Mouse (Mus musculus) lung, adult 2 months (tissue): ENCODE data around the gene Brd3. TPM values are rescaled to one million over a fixed set of nuclear protein-coding genes. Genes with fewer than 3 reads are reported as not detected.
"Not testable (repeated sequence)": the region's sequence is repeated elsewhere in the genome, so short reads cannot be mapped to it uniquely, and the experiment has no call there.

ENCODE experiments used
- DNase-seq: peaks from one replicate; pipeline ENCODE4 v3.0.0; 2022
- H3K4me1 ChIP-seq: fragments of 200-500 bp; 2 replicates; pipeline ENCODE4 v1.6.1; 2011; ENCODE audit warnings: low read length; ENCODE audit not compliant: control insufficient read depth, insufficient read depth
- H3K4me3 ChIP-seq: fragments of 200-500 bp; replicated peaks from 2 replicates; pipeline ENCODE3; 2011; ENCODE audit warnings: low read depth, mild to moderate bottlenecking, control low read depth, low read length; ENCODE audit errors: extremely low read depth
- CTCF ChIP-seq: fragments of 200-500 bp; IDR thresholded peaks from 2 replicates; pipeline ENCODE4 v1.5.1; 2011; ENCODE audit warnings: mild to moderate bottlenecking, low read length, control low read depth; ENCODE audit not compliant: insufficient read depth
- POLR2A ChIP-seq: fragments of 200-500 bp; IDR thresholded peaks from 2 replicates; pipeline ENCODE4 v1.6.1; 2011; ENCODE audit warnings: low read depth, mild to moderate bottlenecking, control low read depth, low read length, borderline replicate concordance; ENCODE audit errors: extremely low read depth
- WGBS: fragments of 180-500 bp; shearing (Covaris S2); methylation state at CpG from one replicate; pipeline ENCODE4 v1.1.7; 2018; 5-methylcytosine and 5-hydroxymethylcytosine counted together
- polyA plus RNA-seq: library from polyadenylated mRNA; depleted of rRNA; stranded (reverse); fragments of >200 nt; gene quantifications from 2 replicates; pipeline ENCODE4 v1.2.3, GENCODE M21; 2012

Gene Brd3
- polyA plus RNA-seq, 1 experiment: 22.5 TPM

DNA sequence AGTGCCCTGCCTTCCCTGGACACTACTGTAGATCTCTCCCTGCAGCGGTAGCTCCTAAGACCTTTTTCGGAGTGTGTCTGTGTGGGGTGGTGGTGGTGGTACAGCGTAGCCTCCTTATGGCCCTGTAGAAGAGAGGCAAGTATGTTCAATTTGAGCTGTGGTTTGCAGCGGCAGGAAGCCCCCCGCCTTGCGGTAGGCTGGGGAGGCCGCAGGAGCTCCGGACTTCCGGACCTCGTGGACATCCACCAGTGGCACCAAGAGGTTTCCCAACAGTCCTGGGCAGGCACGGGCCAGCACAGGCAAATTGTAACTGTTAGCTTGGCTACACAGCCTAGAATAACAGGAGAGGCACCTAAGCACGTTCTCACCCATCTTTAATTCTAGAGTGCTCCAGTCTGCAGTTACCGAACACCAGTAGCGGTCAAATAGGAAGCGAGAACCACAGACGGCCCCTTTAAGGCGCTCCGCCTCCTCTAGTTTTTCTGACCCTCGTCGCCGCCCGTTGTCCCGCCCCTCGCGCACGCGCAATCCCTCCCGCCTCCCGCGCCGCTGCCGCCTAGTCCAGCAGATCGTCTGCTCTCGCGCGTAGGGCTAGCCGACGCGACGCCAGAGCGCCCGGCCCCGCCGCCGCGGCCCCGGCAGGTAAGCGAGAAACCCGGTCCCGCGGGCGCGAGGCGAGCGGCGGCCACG is 7.3 kb upstream of the Brd3 start, which contains the start of gene Wdr5:
TSS of gene Wdr5 (plus strand) at position 519 of the 690 bp plus-strand sequence.
- Histone ChIP-seq H3K4me1 (peaks cover 12% of the 10 kb centered on the region; the same call in 1 of the 2 replicates), H3K4me3 (peak within 1 kb of the TSS; percentile 91)
- TF ChIP-seq CTCF (peak; percentile 25; the same call in 1 of the 2 replicates), POLR2A (peak; percentile 53; the same call in 1 of the 2 replicates)
- DNase-seq: peak; percentile 99
- under 1% methylated on average over 57 of the region's 57 CpGs for WGBS

DNA sequence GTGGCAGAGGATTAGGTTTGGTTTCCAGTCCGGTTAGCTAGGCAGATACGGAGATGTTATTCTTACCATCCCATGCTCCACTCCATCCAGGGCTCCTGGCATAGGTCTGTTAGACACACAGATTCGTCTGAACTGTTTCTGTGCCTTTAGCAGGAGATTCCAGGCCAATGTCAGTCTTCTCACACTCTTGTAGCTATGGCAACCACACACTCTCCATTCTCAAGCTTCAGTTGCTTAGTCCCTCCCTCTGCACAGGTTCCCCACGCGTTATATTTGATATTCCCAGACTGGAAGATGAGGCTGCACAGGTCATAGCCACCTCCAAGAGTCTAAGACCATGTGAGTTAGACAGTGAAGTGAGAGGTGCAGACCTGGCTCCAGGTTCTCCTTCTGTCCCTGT is 6.4 kb upstream of the Brd3 start:
- WGBS: 59% methylated on average over 5 of the region's 5 CpGs
- no peak overlapping the region for H3K4me3 ChIP-seq
- DNase-seq: no peak
- TF ChIP-seq CTCF: no peak
- no peak for TF ChIP-seq POLR2A
- peaks cover 12% of the 10 kb centered on the region; the same call in 1 of the 2 replicates for H3K4me1 ChIP-seq

DNA sequence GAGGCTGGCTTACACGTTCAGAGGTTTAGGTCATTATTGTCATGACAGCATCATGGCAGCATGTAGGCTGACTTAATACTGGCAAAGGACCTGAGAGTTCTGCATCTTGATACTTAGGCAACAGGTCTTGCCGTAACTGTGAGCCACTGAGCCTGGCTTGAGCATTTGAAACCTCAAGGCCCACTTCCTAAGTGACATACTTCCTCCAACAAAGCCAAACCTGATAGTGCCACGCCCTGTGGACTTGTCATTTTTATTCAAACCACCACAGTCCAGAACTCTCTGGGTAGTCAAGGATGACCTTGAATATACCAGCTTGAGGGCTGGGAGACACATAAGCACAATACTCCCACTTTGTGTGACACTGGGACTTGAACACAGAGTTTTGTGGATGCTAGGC is 5.4 kb upstream of the Brd3 start:
- peaks cover 12% of the 10 kb centered on the region; the same call in 1 of the 2 replicates for H3K4me1 ChIP-seq
- WGBS: 76% methylated on average over 3 of the region's 3 CpGs
- DNase-seq: no peak
- no peak overlapping the region for H3K4me3 ChIP-seq
- TF ChIP-seq POLR2A: no peak
- no peak for TF ChIP-seq CTCF

DNA sequence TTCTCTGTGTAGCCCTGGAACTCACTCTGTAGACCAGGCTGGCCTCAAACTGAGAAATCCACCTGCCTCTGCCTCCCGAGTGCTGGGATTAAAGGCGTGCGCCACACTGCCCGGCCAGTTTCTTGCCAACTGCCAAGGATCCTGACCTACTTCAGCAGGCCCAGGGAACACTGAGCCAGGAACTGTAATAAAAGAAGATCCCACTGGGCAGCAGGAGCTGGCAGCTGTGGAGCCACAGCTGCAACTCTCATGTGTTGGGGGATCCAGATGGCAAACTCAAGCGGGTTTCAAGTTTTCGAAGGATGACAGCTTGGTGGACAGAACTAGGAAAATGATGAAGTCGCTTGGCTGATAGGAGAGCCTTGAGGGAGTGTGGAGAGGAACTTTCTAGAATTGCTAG is 3.2 kb upstream of the Brd3 start:
- no peak for DNase-seq
- 86% methylated on average over 7 of the region's 7 CpGs for WGBS
- TF ChIP-seq CTCF (no peak), POLR2A (no peak)
- no peak overlapping the region for H3K4me3 ChIP-seq
- H3K4me1 ChIP-seq: peaks cover 4% of the 10 kb centered on the region; the same call in 1 of the 2 replicates

DNA sequence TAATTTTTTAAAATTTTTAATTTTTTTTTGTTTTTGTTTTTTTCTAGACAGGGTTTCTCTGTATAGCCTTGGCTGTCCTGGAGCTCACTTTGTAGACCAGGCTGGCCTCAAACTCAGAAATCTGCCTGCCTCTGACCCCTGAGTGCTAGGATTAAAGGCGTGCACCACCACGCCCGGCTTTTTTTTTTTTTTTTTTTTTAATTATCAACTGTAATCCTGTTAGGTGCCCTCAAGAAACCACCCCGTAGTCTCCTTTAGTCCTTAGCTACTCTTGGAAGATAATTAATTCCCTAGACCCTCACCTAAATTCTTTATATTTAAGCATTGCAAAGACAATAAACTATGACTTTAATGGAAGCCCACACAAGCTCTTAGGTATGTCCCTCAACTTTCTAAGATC is 804 bp downstream of the Brd3 start:
- 84% methylated on average over 4 of the region's 4 CpGs for WGBS
- not testable (repeated sequence) for H3K4me1 ChIP-seq, DNase-seq, H3K4me3 ChIP-seq

DNA sequence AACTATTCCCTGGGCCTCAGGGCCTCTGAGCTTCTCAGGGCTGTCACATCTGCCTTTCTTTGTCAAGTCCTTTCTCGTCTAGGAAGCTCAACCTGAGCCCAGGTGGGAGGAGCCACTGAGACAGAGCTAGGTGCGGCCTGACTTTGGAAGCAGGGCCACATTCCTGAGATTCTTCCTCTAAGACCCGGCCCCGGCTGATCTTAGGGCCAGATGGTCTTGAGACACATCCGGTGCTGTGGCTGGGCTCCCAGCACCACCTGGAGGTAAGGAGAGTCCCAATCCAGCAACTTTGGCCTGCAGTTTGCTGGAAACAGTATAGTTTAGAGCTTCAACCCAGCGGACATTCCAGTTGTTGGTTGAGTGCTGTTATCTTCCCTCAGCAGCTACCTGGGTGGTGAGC is 1.9 kb downstream of the Brd3 start:
- no peak for TF ChIP-seq CTCF
- TF ChIP-seq POLR2A: no peak
- Histone ChIP-seq H3K4me3 (no peak overlapping the region), H3K4me1 (peaks cover 9% of the 10 kb centered on the region; the same call in 1 of the 2 replicates)
- 32% methylated on average over 6 of the region's 6 CpGs for WGBS
- DNase-seq: peak; percentile 43

DNA sequence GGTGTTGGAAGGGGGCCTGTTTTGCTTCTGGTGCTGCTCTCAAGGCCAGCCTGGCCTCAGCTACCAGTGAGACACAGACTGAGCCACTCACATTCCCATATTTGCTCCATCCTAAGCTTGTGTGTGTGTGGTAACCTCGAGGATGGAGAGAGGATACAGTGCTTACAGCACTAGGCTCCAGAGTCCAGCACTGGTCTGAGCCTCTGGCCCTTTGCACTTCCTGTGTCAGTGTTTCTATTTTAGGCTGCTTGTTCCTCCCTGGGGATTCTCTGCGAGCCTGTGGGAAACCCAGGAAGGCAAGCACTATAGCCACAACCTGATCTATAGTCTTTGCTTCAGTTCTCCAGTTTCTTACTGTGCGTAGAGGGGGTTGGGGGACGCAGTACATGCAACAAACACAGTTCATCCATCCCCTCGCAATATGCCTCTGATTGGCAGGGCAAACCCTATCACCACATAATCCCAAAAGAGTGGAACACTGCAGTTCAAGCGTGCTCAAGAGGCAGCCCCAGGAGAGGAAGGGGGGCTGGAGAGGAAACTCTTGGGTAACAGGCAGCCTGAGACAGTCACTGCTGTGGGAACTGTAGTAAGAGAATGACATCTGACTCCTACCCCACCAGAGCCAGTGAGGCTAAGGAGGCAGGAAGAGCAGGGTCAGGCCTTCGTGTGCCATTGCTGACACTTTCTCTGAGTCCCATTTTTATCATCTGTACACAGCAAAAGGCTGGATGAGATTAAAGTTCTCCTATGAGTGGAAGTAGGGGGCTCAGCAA is 3.2 kb downstream of the Brd3 start:
- H3K4me3 ChIP-seq: no peak overlapping the region
- WGBS: 31% methylated on average over 7 of the region's 7 CpGs
- TF ChIP-seq POLR2A (no peak), CTCF (no peak)
- no peak for DNase-seq
- peaks cover 9% of the 10 kb centered on the region; the same call in 1 of the 2 replicates for H3K4me1 ChIP-seq

DNA sequence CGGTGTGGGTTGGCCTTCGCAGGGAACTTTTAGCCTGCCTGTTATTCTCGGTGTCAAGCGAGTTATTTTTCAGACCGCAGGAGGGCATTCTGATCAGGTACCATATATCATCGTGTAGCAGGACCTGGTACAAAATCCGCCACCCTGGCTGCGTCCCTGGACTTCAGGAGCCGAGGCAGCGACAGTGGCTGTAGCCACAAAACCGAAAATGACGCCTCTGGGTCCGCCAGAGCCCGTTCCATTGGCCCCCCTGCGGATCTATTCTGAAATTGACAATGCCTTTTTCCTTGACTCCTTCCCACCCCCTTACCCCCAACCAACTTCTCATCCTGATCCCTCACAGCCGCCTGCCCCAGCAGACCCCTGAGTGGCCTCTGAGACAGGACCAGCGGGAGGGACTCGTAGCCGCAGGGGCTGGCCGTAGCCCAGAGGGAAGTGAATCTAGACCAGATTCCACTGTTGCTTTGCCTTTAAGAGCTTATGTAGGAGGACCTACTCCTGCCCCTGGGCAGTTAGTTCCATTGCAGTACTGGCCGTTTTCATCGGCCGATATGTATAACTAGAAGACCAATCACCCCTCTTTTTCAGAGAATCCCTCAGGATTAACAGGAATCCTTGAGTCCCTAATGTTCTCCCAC is 11.0 kb downstream of the Brd3 start:
- TF ChIP-seq CTCF: no peak
- no peak for TF ChIP-seq POLR2A
- Histone ChIP-seq H3K4me1 (no peaks in the 10 kb centered on the region), H3K4me3 (peak overlapping the region; percentile 58)
- 54% methylated on average over 23 of the region's 23 CpGs for WGBS
- DNase-seq: no peak

DNA sequence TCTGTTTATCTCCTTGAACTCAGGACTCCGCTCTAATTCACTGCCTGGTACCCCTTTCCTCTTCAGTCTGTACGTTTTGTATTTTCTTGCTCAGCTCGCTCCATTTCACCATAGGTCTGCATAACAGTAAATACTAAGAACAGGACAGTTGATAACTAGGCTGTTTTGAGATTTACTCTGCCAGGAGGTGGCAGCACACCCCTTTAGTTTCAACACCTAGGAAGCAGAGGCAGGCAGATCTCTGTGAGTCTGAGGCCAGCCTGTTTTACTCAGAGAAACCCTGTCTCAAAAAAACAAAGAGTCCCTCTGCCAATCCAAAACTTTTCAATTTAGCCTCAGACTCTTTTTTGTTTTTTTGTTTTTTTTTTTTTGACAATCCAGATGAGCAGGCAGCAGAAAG is 13.5 kb downstream of the Brd3 start:
- Histone ChIP-seq H3K4me3 (no peak overlapping the region), H3K4me1 (no peaks in the 10 kb centered on the region)
- DNase-seq: no peak
- WGBS: 93% methylated on average over 3 of the region's 3 CpGs
- TF ChIP-seq CTCF (no peak), POLR2A (no peak)
